Mouse (Mus musculus): ENCODE measurements at regions not wholly inside any gene's neighbourhood (a gene's known extent, or its start where the extent isn't known, plus 50 kb on each side); places are given as distances from the start of the nearest gene placed in this dataset.
A peak's percentile ranks its signal among the peaks of the same experiment; 100 is the strongest.

- peak; percentile 18 for DNase-seq (ENCODE audit: low read depth, low spot score)
These were observed 1423.1 kb upstream of the A1bg start for GRCm38 (mm10) chr15:62345893-62346292.

GRCm38 (mm10) chr15:62336454-62337284 lies 1413.9 kb upstream of the A1bg start:
- DNase-seq (ENCODE audit: low read depth, low spot score), result no peak

- peak; percentile 7 for DNase-seq (ENCODE audit: low read depth, low spot score)
These were observed 1411.6 kb upstream of the A1bg start for GRCm38 (mm10) chr15:62334256-62335009.

GRCm38 (mm10) chr15:62332129-62332528 lies 1409.3 kb upstream of the A1bg start:
- DNase-seq (ENCODE audit: low read depth, low spot score), result no peak

GRCm38 (mm10) chr15:62331138-62331800 lies 1408.5 kb upstream of the A1bg start:
- DNase-seq (ENCODE audit: low read depth, low spot score), result no peak

GRCm38 (mm10) chr15:62328920-62329319 lies 1406.1 kb upstream of the A1bg start:
- peak; percentile 13 for DNase-seq (ENCODE audit: low read depth, low spot score)

GRCm38 (mm10) chr15:62328305-62328881 lies 1405.6 kb upstream of the A1bg start:
- DNase-seq (ENCODE audit: low read depth, low spot score), result peak; percentile 11

- no peak for DNase-seq (ENCODE audit: low read depth, low spot score)
These were observed 1404.7 kb upstream of the A1bg start for GRCm38 (mm10) chr15:62327481-62327880.

- no peak for DNase-seq (ENCODE audit: low read depth, low spot score)
These were observed 1403.7 kb upstream of the A1bg start for GRCm38 (mm10) chr15:62326524-62326923.

- DNase-seq (ENCODE audit: low read depth, low spot score), result no peak
These were observed 1402.9 kb upstream of the A1bg start for GRCm38 (mm10) chr15:62325451-62326290.

GRCm38 (mm10) chr15:62320966-62321365 lies 1398.2 kb upstream of the A1bg start:
- DNase-seq (ENCODE audit: low read depth, low spot score), result no peak

- DNase-seq (ENCODE audit: low read depth, low spot score), result no peak
These were observed 1391.6 kb upstream of the A1bg start for GRCm38 (mm10) chr15:62314449-62314848.

GRCm38 (mm10) chr15:62302233-62302632 lies 1379.4 kb upstream of the A1bg start:
- no peak for DNase-seq (ENCODE audit: low read depth, low spot score)

GRCm38 (mm10) chr15:62301567-62301966 lies 1378.8 kb upstream of the A1bg start:
- no peak for DNase-seq (ENCODE audit: low read depth, low spot score)

GRCm38 (mm10) chr15:62297138-62297537 lies 1374.3 kb upstream of the A1bg start:
- DNase-seq (ENCODE audit: low read depth, low spot score), result peak; percentile 26

GRCm38 (mm10) chr15:62295233-62295927 lies 1372.6 kb upstream of the A1bg start:
- no peak for DNase-seq (ENCODE audit: low read depth, low spot score)

- no peak for DNase-seq (ENCODE audit: low read depth, low spot score)
These were observed 1372.0 kb upstream of the A1bg start for GRCm38 (mm10) chr15:62294786-62295185.

GRCm38 (mm10) chr15:62292876-62293275 lies 1370.1 kb upstream of the A1bg start:
- DNase-seq (ENCODE audit: low read depth, low spot score), result no peak

- DNase-seq (ENCODE audit: low read depth, low spot score), result no peak
These were observed 1367.9 kb upstream of the A1bg start for GRCm38 (mm10) chr15:62290687-62291086.

Data from ZHBTc4 (cell line).